Mouse (Mus musculus) thymus, postnatal 14 days (tissue): ENCODE measurements at regions not wholly inside any gene's neighbourhood (a gene's known extent, or its start where the extent isn't known, plus 50 kb on each side); places are given as distances from the start of the nearest gene placed in this dataset.

ENCODE experiments used
- DNase-seq: peaks from one replicate; pipeline ENCODE4 v3.0.0; 2021

DNA sequence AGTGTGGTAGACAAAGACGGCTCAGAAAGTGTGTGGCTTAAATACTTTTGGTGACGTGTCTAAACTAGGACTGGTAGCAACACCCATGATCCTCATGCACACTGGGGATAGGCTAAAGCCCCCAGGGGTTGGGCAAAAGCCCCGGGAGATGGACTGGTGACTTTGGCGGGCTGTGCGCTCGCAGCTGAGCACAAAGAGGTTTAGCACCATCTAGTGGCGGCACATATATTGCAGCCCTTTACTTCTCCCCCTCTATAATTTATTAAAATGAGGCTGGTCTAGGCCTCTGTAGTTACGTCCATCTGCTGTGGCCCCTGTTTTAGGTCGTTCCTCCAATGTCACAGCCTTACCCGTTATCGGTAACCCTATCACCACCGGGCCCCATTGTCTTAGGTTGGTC, 205.3 kb upstream of the Dock11 start:
- DNase-seq, result peak; percentile 3
